Mouse (Mus musculus): ENCODE measurements around the gene Gm2115.

The Gm2115 gene

GRCm38 (mm10) chr7:84528796-84529533, at the start of gene Gm2115:
TSS of gene Gm2115 (plus strand) at chr7:84528954.
- no peak for DNase-seq (ENCODE audit: low read depth, low spot score)

- DNase-seq (ENCODE audit: low read depth, low spot score), result no peak
Measured at GRCm38 (mm10) chr7:84483447-84484407, 45.0 kb upstream of the Gm2115 start.

- no peak for DNase-seq (ENCODE audit: low read depth, low spot score)
Measured at GRCm38 (mm10) chr7:84486485-84486884, 42.3 kb upstream of the Gm2115 start.

GRCm38 (mm10) chr7:84503163-84503562, 25.6 kb upstream of the Gm2115 start:
- DNase-seq (ENCODE audit: low read depth, low spot score), result no peak

- no peak for DNase-seq (ENCODE audit: low read depth, low spot score)
Measured at GRCm38 (mm10) chr7:84518533-84519198, 10.1 kb upstream of the Gm2115 start.

- no peak for DNase-seq (ENCODE audit: low read depth, low spot score)
Measured at GRCm38 (mm10) chr7:84521329-84521728, 7.4 kb upstream of the Gm2115 start.

- DNase-seq (ENCODE audit: low read depth, low spot score), result no peak
Measured at GRCm38 (mm10) chr7:84522426-84522825, 6.3 kb upstream of the Gm2115 start.

- DNase-seq (ENCODE audit: low read depth, low spot score), result no peak
Measured at GRCm38 (mm10) chr7:84526171-84526570, 2.6 kb upstream of the Gm2115 start.

GRCm38 (mm10) chr7:84532795-84533194, 4.0 kb downstream of the Gm2115 start:
- DNase-seq (ENCODE audit: low read depth, low spot score), result no peak

GRCm38 (mm10) chr7:84534632-84535031, 5.9 kb downstream of the Gm2115 start:
- no peak for DNase-seq (ENCODE audit: low read depth, low spot score)

GRCm38 (mm10) chr7:84544946-84545345, 16.2 kb downstream of the Gm2115 start:
- no peak for DNase-seq (ENCODE audit: low read depth, low spot score)

GRCm38 (mm10) chr7:84546667-84547066, 17.9 kb downstream of the Gm2115 start:
- DNase-seq (ENCODE audit: low read depth, low spot score), result no peak

- DNase-seq (ENCODE audit: low read depth, low spot score), result no peak
Measured at GRCm38 (mm10) chr7:84551472-84551871, 22.7 kb downstream of the Gm2115 start.

- DNase-seq (ENCODE audit: low read depth, low spot score), result no peak
Measured at GRCm38 (mm10) chr7:84555294-84555693, 26.5 kb downstream of the Gm2115 start.

- no peak for DNase-seq (ENCODE audit: low read depth, low spot score)
Measured at GRCm38 (mm10) chr7:84557332-84557731, 28.6 kb downstream of the Gm2115 start.

- no peak for DNase-seq (ENCODE audit: low read depth, low spot score)
Measured at GRCm38 (mm10) chr7:84560500-84560899, 31.7 kb downstream of the Gm2115 start.

GRCm38 (mm10) chr7:84564236-84564635, 35.5 kb downstream of the Gm2115 start:
- no peak for DNase-seq (ENCODE audit: low read depth, low spot score)

- DNase-seq (ENCODE audit: low read depth, low spot score), result no peak
Measured at GRCm38 (mm10) chr7:84566200-84566599, 37.4 kb downstream of the Gm2115 start.

- DNase-seq (ENCODE audit: low read depth, low spot score), result no peak
Measured at GRCm38 (mm10) chr7:84577034-84577433, 48.3 kb downstream of the Gm2115 start.

GRCm38 (mm10) chr7:84578841-84579240, 50.1 kb downstream of the Gm2115 start:
- peak; percentile 80 for DNase-seq (ENCODE audit: low read depth, low spot score)

- peak; percentile 41 for DNase-seq (ENCODE audit: low read depth, low spot score)
Measured at GRCm38 (mm10) chr7:84579769-84580168, 51.0 kb downstream of the Gm2115 start.

GRCm38 (mm10) chr7:84585086-84585485, 56.3 kb downstream of the Gm2115 start:
- DNase-seq (ENCODE audit: low read depth, low spot score), result no peak
